Mouse (Mus musculus): ENCODE measurements around the gene Tyrobp.

Gene Tyrobp

DNA sequence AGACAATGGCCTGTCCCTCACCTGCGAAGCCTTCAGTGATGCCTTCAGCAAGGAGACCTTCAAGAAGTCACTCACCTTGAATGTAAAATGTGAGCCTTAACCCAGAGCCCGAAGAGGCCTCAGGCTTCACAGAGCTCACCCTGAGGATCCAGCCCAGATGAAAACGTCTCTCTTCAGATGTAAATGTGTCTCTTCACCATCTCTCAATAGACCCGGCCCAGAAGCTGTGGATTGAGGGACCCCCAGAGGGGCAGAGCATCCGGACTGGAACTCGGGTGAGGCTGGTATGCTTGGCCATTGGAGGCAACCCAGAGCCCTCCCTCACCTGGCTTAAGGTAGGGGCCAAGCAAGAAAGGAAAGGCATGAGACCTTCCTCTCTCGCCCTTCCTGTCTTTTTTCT, 50.0 kb downstream of the Tyrobp start:
- no peak for DNase-seq (ENCODE audit: low read depth)

- no peak for DNase-seq (ENCODE audit: low read depth)
Measured at GRCm38 (mm10) chr7:30463996-30464395, 50.4 kb downstream of the Tyrobp start.

- DNase-seq (ENCODE audit: low read depth), result no peak
Measured at GRCm38 (mm10) chr7:30464816-30465300, 51.3 kb downstream of the Tyrobp start.

All from c-Kit-positive CD71-negative TER-119-negative erythroid progenitor cells, embryonic 14.5 days (primary cell).